Mouse (Mus musculus): ENCODE measurements around the gene Chtop.

Chtop gene

GRCm38 (mm10) chr3:90462579-90462978, 46.7 kb downstream of the Chtop start:
- peak in 1 of 2 experiments; percentile 28 for DNase-seq

- no peak for DNase-seq
Measured at GRCm38 (mm10) chr3:90461935-90462334, 47.4 kb downstream of the Chtop start.

- no peak for DNase-seq
Measured at GRCm38 (mm10) chr3:90460315-90460714, 49.0 kb downstream of the Chtop start.

- DNase-seq: no peak
Measured at GRCm38 (mm10) chr3:90459727-90460126, 49.6 kb downstream of the Chtop start.

DNA sequence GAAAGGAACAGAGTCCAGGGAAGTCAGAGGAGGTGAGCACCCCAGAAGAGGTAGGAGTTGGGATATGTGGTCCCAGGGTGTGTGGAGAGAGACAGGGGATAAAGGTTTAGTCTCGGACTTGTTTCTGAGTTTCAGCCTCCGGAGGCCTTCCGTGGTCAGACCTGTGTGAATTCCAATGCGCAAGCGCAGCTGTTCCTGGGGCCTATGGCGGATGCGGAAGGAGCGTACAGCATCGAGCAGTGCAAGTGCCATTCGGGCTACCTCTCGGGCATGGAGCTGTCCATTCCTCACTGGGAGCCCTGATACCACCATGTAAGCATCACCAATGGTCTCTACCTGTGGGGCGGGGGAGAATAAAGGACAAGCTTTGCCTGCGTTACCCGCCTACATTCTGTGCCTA, 54.4 kb downstream of the Chtop start:
- no peak for DNase-seq

DNA sequence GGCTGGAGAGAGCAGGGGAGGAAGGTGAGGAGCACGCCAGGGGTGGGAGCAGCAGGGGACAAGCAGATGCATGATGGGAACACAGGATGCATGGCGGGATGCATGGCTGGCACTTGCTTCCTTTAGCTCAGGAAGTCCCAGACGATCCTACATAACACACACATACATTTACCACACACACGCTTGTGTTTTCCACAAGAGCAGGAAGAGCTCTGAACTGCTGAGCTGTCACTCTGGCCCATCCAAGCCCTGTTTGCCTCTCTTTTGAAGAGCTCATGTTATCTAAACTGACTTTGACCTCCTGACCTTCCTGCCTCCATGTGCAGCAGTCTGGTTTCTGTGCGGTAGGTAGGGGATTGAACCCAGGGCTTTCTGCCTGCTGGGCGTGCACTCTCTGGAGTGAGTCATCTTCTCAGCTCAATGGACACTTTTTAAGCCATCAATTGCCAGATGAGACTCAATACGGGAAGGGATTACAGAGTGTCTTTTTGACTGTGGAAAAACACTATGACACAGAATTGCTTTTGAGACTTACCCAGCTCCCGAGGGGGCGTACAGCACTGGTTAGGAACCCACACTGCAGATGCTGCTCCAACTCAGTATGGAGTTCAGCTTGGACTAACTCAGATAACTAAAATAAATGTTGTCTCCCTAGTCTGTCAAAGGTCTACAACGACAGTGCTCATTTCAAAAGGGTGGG, 57.8 kb downstream of the Chtop start:
- peak; percentile 19 to 52 for DNase-seq

- no peak for DNase-seq
Measured at GRCm38 (mm10) chr3:90450874-90451273, 58.4 kb downstream of the Chtop start.
